Mouse (Mus musculus): Measurements from ENCODE around the gene Sp6. TPM values are rescaled to one million over a fixed set of nuclear protein-coding genes. Genes with fewer than 3 reads are reported as not detected.
A peak's percentile ranks its signal among the peaks of the same experiment; 100 is the strongest.

Sp6 gene
- polyA plus RNA-seq, 1 experiment from 2014 or later = 0.08 TPM

- Histone ChIP-seq H3K4me2 (no peak within 1 kb of the TSS), H3K9ac (no peak within 1 kb of the TSS), H3K9me3 (replicated peaks) (no peaks in the 10 kb centered on the region), H3K27ac (no peak within 1 kb of the TSS), H3K4me3 (replicated peaks) (no peak within 1 kb of the TSS), H3K36me3 (no peaks in the 10 kb centered on the region), H3K4me1 (replicated peaks) (peaks cover 42% of the 10 kb centered on the region), H3K27me3 (peaks cover 52% of the 10 kb centered on the region)
- no peak for ATAC-seq (ENCODE audit: low read depth)
- no peak for DNase-seq
- WGBS (ENCODE audit: insufficient replicate concordance) = 72% methylated on average over 7 of the region's 7 CpGs
These were observed 30.3 kb upstream of the Sp6 start, which contains the start of gene Sp2 for GRCm38 (mm10) chr11:96982859-96983258. Gene Sp2, minus strand, starts transcription at chr11:96982959.

- H3K36me3 ChIP-seq = no peaks in the 10 kb centered on the region
- no peak overlapping the region for H3K4me3 ChIP-seq (replicated peaks)
- 47% methylated on average over 4 of the region's 4 CpGs for WGBS (ENCODE audit: insufficient replicate concordance)
- H3K4me1 ChIP-seq (replicated peaks) = peaks cover 33% of the 10 kb centered on the region
- ATAC-seq (ENCODE audit: low read depth) (no peak), DNase-seq (no peak)
- H3K27ac ChIP-seq = no peak overlapping the region
- no peak overlapping the region for H3K9ac ChIP-seq
- peaks cover 61% of the 10 kb centered on the region for H3K27me3 ChIP-seq
- no peaks in the 10 kb centered on the region for H3K9me3 ChIP-seq (replicated peaks)
- no peak overlapping the region for H3K4me2 ChIP-seq
These were observed 28.3 kb upstream of the Sp6 start for GRCm38 (mm10) chr11:96984903-96985302.

DNA sequence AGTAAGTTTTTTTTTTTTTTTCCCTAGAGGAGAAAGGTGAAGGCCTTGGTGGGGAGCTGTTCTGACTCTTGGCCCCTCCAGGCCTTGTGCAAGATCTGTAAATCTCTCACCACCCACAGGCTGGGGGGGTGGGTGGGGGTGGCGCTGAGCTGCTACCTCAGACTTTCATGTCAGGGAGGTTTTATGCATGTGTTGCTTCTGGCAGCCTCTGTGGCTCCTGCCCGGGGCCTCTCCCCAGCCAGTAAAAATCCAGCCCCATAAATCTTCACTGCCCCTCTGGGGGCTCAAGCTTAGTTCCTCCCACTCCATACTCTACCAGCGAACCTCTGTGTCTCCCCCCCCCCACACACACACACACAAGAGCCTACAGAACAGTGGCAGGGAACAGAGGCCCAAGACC lies 26.7 kb upstream of the Sp6 start:
- Histone ChIP-seq H3K27me3 (peaks cover 64% of the 10 kb centered on the region), H3K9ac (no peak overlapping the region), H3K36me3 (no peaks in the 10 kb centered on the region), H3K27ac (no peak overlapping the region), H3K4me3 (replicated peaks) (no peak overlapping the region), H3K4me2 (no peak overlapping the region), H3K4me1 (replicated peaks) (peaks cover 23% of the 10 kb centered on the region), H3K9me3 (replicated peaks) (no peaks in the 10 kb centered on the region)
- DNase-seq (no peak), ATAC-seq (ENCODE audit: low read depth) (no peak)
- 58% methylated on average over 2 of the region's 3 CpGs for WGBS (ENCODE audit: insufficient replicate concordance)

- H3K36me3 ChIP-seq = no peaks in the 10 kb centered on the region
- H3K27me3 ChIP-seq = peaks cover 63% of the 10 kb centered on the region
- no peak overlapping the region; the same call in 1 of the 2 replicates for H3K4me3 ChIP-seq (replicated peaks)
- ATAC-seq (ENCODE audit: low read depth) (0 out of 2 replicates have a peak, but pooled peaks have one; percentile 13), DNase-seq (no peak)
- peaks cover 25% of the 10 kb centered on the region for H3K4me1 ChIP-seq (replicated peaks)
- 8% methylated on average over 30 of the region's 31 CpGs for WGBS (ENCODE audit: insufficient replicate concordance)
- H3K4me2 ChIP-seq = peak overlapping the region; percentile 39
- no peak overlapping the region for H3K27ac ChIP-seq
- H3K9me3 ChIP-seq (replicated peaks) = no peaks in the 10 kb centered on the region
- no peak overlapping the region for H3K9ac ChIP-seq
These were observed 25.1 kb upstream of the Sp6 start for GRCm38 (mm10) chr11:96987873-96988655.

DNA sequence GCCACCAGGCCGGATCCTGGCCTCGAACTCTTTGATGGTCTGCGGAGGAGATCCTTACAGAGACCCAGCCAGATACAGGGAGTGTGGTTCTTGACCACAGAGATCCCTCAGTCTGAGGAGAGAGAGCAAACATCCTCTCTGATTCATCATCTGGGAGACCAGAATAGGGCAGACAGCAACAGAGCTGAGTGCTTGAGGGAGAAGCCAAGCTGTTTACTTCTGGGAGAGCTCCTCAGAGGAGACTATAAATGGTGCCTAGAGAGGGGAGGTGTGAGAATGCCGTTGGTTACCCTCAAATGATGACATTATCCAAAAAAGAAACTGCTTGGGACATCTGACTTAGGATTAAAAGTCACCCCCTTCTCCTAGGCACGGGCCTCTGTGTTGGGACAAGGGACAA lies 21.7 kb upstream of the Sp6 start:
- H3K4me1 ChIP-seq (replicated peaks) = peaks cover 38% of the 10 kb centered on the region
- no peaks in the 10 kb centered on the region for H3K36me3 ChIP-seq
- no peak for DNase-seq
- no peak for ATAC-seq (ENCODE audit: low read depth)
- H3K27ac ChIP-seq = no peak overlapping the region
- no peak overlapping the region for H3K9ac ChIP-seq
- H3K9me3 ChIP-seq (replicated peaks) = no peaks in the 10 kb centered on the region
- no peak overlapping the region for H3K4me2 ChIP-seq
- peaks cover 59% of the 10 kb centered on the region for H3K27me3 ChIP-seq
- 58% methylated on average over 5 of the region's 5 CpGs for WGBS (ENCODE audit: insufficient replicate concordance)
- no peak overlapping the region for H3K4me3 ChIP-seq (replicated peaks)

DNA sequence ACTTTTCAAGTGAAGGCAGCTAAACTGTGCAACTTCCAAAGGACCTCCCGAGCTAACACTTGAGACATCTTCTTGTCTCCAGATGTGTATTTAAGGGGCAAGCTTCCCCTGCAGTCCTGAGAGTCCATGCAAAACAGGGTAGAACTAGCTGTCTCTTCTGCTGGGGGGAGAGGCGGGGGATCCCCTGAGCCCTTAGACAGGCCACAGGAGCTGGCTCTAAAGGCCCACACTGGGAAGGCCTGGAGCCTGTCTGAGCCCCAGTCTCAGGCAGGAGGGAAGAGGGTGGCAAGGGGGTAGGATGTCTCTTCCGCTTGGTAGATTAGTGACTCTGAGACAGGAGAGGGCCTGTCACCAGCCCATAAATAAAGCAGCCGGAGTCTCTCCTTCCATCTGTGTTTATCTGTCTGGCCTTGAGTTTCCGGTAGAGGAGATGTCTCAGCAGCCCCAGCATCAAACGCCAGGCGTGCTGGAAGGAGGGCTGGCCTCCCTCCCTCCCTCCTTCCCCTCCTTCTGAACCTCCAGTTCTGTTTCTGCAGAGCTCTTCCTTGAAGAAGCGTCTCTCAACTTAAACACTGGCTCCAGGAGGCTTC lies 20.4 kb upstream of the Sp6 start:
- H3K27ac ChIP-seq = peak overlapping the region; percentile 11; the same call in 1 of the 2 replicates
- H3K4me3 ChIP-seq (replicated peaks) = no peak overlapping the region
- H3K9ac ChIP-seq = no peak overlapping the region; the same call in 1 of the 2 replicates
- peaks cover 59% of the 10 kb centered on the region for H3K27me3 ChIP-seq
- DNase-seq (no peak), ATAC-seq (ENCODE audit: low read depth) (peak; percentile 35; the same call in 1 of the 2 replicates)
- H3K9me3 ChIP-seq (replicated peaks) = no peaks in the 10 kb centered on the region
- 25% methylated on average over 8 of the region's 8 CpGs for WGBS (ENCODE audit: insufficient replicate concordance)
- H3K4me2 ChIP-seq = no peak overlapping the region
- peaks cover 47% of the 10 kb centered on the region for H3K4me1 ChIP-seq (replicated peaks)
- H3K36me3 ChIP-seq = no peaks in the 10 kb centered on the region

- Histone ChIP-seq H3K9ac (no peak overlapping the region), H3K27me3 (peaks cover 71% of the 10 kb centered on the region), H3K4me2 (no peak overlapping the region), H3K9me3 (replicated peaks) (no peaks in the 10 kb centered on the region), H3K4me1 (replicated peaks) (peaks cover 40% of the 10 kb centered on the region), H3K36me3 (no peaks in the 10 kb centered on the region), H3K4me3 (replicated peaks) (no peak overlapping the region), H3K27ac (no peak overlapping the region)
- ATAC-seq (ENCODE audit: low read depth) (no peak), DNase-seq (no peak)
- WGBS (ENCODE audit: insufficient replicate concordance) = 44% methylated on average over 5 of the region's 5 CpGs
These were observed 18.2 kb upstream of the Sp6 start for GRCm38 (mm10) chr11:96995031-96995430.

- no peaks in the 10 kb centered on the region for H3K36me3 ChIP-seq
- peaks cover 40% of the 10 kb centered on the region for H3K4me1 ChIP-seq (replicated peaks)
- ATAC-seq (ENCODE audit: low read depth) (no peak), DNase-seq (no peak)
- no peak overlapping the region for H3K27ac ChIP-seq
- H3K4me2 ChIP-seq = no peak overlapping the region
- 41% methylated on average over 15 of the region's 15 CpGs for WGBS (ENCODE audit: insufficient replicate concordance)
- H3K9me3 ChIP-seq (replicated peaks) = no peaks in the 10 kb centered on the region
- peaks cover 77% of the 10 kb centered on the region for H3K27me3 ChIP-seq
- H3K4me3 ChIP-seq (replicated peaks) = no peak overlapping the region
- no peak overlapping the region for H3K9ac ChIP-seq
These were observed 17.1 kb upstream of the Sp6 start for GRCm38 (mm10) chr11:96995836-96996772.

- peaks cover 80% of the 10 kb centered on the region for H3K27me3 ChIP-seq
These were observed 16.3 kb upstream of the Sp6 start for GRCm38 (mm10) chr11:96996773-96997379.

GRCm38 (mm10) chr11:96997380-96997956 lies 15.7 kb upstream of the Sp6 start:
- H3K9ac ChIP-seq = peak overlapping the region; percentile 2; the same call in 1 of the 2 replicates
- H3K4me3 ChIP-seq (replicated peaks) = peak overlapping the region; percentile 37
- ATAC-seq (ENCODE audit: low read depth) (peak; percentile 17; the same call in 1 of the 2 replicates), DNase-seq (no peak)
- peak overlapping the region; percentile 51 for H3K4me2 ChIP-seq
- 12% methylated on average over 30 of the region's 30 CpGs for WGBS (ENCODE audit: insufficient replicate concordance)
- peaks cover 34% of the 10 kb centered on the region for H3K4me1 ChIP-seq (replicated peaks)
- H3K36me3 ChIP-seq = no peaks in the 10 kb centered on the region
- peaks cover 86% of the 10 kb centered on the region for H3K27me3 ChIP-seq
- H3K27ac ChIP-seq = no peak overlapping the region
- H3K9me3 ChIP-seq (replicated peaks) = no peaks in the 10 kb centered on the region

More at GRCm38 (mm10) chr11:96996773-96997379, 16.3 kb upstream of the Sp6 start:
- H3K4me3 ChIP-seq (replicated peaks) = peak overlapping the region; percentile 37
- H3K9ac ChIP-seq = peak overlapping the region; percentile 2; the same call in 1 of the 2 replicates
- H3K36me3 ChIP-seq = no peaks in the 10 kb centered on the region
- peak; percentile 49 for ATAC-seq (ENCODE audit: low read depth)
- H3K27ac ChIP-seq = no peak overlapping the region
- H3K9me3 ChIP-seq (replicated peaks) = no peaks in the 10 kb centered on the region
- DNase-seq = no peak
- H3K4me2 ChIP-seq = peak overlapping the region; percentile 51
- WGBS (ENCODE audit: insufficient replicate concordance) = 29% methylated on average over 17 of the region's 17 CpGs
- H3K4me1 ChIP-seq (replicated peaks) = peaks cover 40% of the 10 kb centered on the region
